Mouse (Mus musculus): ENCODE measurements at regions not wholly inside any gene's neighbourhood (a gene's known extent, or its start where the extent isn't known, plus 50 kb on each side); places are given as distances from the start of the nearest gene placed in this dataset.

GRCm38 (mm10) chr12:26067866-26068684 lies 347.0 kb downstream of the Rnf144a start:
- Histone ChIP-seq H3K79me3 (ENCODE audit: low read depth) (no peaks in the 10 kb centered on the region), H3K27me3 (ENCODE audit: control insufficient read depth, insufficient read depth, insufficient read length) (no peaks in the 10 kb centered on the region), H3K79me2 (ENCODE audit: control insufficient read depth, insufficient read depth) (no peaks in the 10 kb centered on the region), H3K4me3 (ENCODE audit: insufficient read depth, poor library complexity, severe bottlenecking) (no peak overlapping the region), H3K36me3 (ENCODE audit: control insufficient read depth, insufficient read depth) (no peaks in the 10 kb centered on the region), H3ac (ENCODE audit: control insufficient read depth, insufficient read length, low read depth) (no peak overlapping the region)
- TF ChIP-seq CTCF (IDR thresholded peaks at IDR 0.05; ENCODE audit: control insufficient read depth, insufficient read depth, insufficient read length) (no peak), MYOG (IDR thresholded peaks at IDR 0.05; ENCODE audit: control insufficient read depth, extremely low read depth, insufficient read length) (no peak), MAX (IDR thresholded peaks at IDR 0.05) (no peak), USF1 (IDR thresholded peaks at IDR 0.05; ENCODE audit: low read depth) (no peak), FOSL1 (IDR thresholded peaks at IDR 0.05; ENCODE audit: insufficient read depth, low read length, poor library complexity, severe bottlenecking) (no peak), MYOD1 (IDR thresholded peaks at IDR 0.05; ENCODE audit: control insufficient read depth, insufficient read length, low read depth) (no peak), CEBPB (IDR thresholded peaks at IDR 0.05; ENCODE audit: low read depth) (no peak)

GRCm38 (mm10) chr12:26060378-26060777 lies 354.7 kb downstream of the Rnf144a start:
- Histone ChIP-seq H3ac (ENCODE audit: control insufficient read depth, insufficient read length, low read depth) (no peak overlapping the region), H3K36me3 (ENCODE audit: control insufficient read depth, insufficient read depth) (no peaks in the 10 kb centered on the region), H3K27me3 (ENCODE audit: control insufficient read depth, insufficient read depth, insufficient read length) (no peaks in the 10 kb centered on the region), H3K79me3 (ENCODE audit: low read depth) (no peaks in the 10 kb centered on the region), H3K79me2 (ENCODE audit: control insufficient read depth, insufficient read depth) (no peaks in the 10 kb centered on the region), H3K4me3 (ENCODE audit: insufficient read depth, poor library complexity, severe bottlenecking) (no peak overlapping the region)
- TF ChIP-seq MAX (IDR thresholded peaks at IDR 0.05) (no peak), MYOD1 (IDR thresholded peaks at IDR 0.05; ENCODE audit: control insufficient read depth, insufficient read length, low read depth) (no peak), FOSL1 (IDR thresholded peaks at IDR 0.05; ENCODE audit: insufficient read depth, low read length, poor library complexity, severe bottlenecking) (no peak), CTCF (IDR thresholded peaks at IDR 0.05; ENCODE audit: control insufficient read depth, insufficient read depth, insufficient read length) (no peak)

GRCm38 (mm10) chr12:26059090-26059489 lies 356.0 kb downstream of the Rnf144a start:
- Histone ChIP-seq H3K4me3 (ENCODE audit: insufficient read depth, poor library complexity, severe bottlenecking) (no peak overlapping the region), H3K27me3 (ENCODE audit: control insufficient read depth, insufficient read depth, insufficient read length) (no peaks in the 10 kb centered on the region), H3K79me3 (ENCODE audit: low read depth) (no peaks in the 10 kb centered on the region), H3K79me2 (ENCODE audit: control insufficient read depth, insufficient read depth) (no peaks in the 10 kb centered on the region), H3ac (ENCODE audit: control insufficient read depth, insufficient read length, low read depth) (no peak overlapping the region), H3K36me3 (ENCODE audit: control insufficient read depth, insufficient read depth) (no peaks in the 10 kb centered on the region)
- no peak for TF ChIP-seq MAX (IDR thresholded peaks at IDR 0.05)
- no peak for TF ChIP-seq CTCF (IDR thresholded peaks at IDR 0.05; ENCODE audit: control insufficient read depth, insufficient read depth, insufficient read length)
- no peak for TF ChIP-seq MYOG (IDR thresholded peaks at IDR 0.05; ENCODE audit: control insufficient read depth, extremely low read depth, insufficient read length)

GRCm38 (mm10) chr12:26057491-26058054 lies 357.5 kb downstream of the Rnf144a start:
- no peaks in the 10 kb centered on the region for H3K27me3 ChIP-seq (ENCODE audit: control insufficient read depth, insufficient read depth, insufficient read length)
- TF ChIP-seq CTCF (IDR thresholded peaks at IDR 0.05; ENCODE audit: control insufficient read depth, insufficient read depth, insufficient read length): no peak
- no peak for TF ChIP-seq MYOD1 (IDR thresholded peaks at IDR 0.05; ENCODE audit: control insufficient read depth, insufficient read length, low read depth)
- TF ChIP-seq FOSL1 (IDR thresholded peaks at IDR 0.05; ENCODE audit: insufficient read depth, low read length, poor library complexity, severe bottlenecking): no peak
- TF ChIP-seq USF1 (IDR thresholded peaks at IDR 0.05; ENCODE audit: low read depth): no peak
- TF ChIP-seq MYOG (IDR thresholded peaks at IDR 0.05; ENCODE audit: control insufficient read depth, extremely low read depth, insufficient read length): no peak
- TF ChIP-seq MAX (IDR thresholded peaks at IDR 0.05): no peak
- H3ac ChIP-seq (ENCODE audit: control insufficient read depth, insufficient read length, low read depth): no peak overlapping the region
- no peak overlapping the region for H3K4me3 ChIP-seq (ENCODE audit: insufficient read depth, poor library complexity, severe bottlenecking)
- no peaks in the 10 kb centered on the region for H3K79me3 ChIP-seq (ENCODE audit: low read depth)
- no peaks in the 10 kb centered on the region for H3K79me2 ChIP-seq (ENCODE audit: control insufficient read depth, insufficient read depth)
- H3K36me3 ChIP-seq (ENCODE audit: control insufficient read depth, insufficient read depth): no peaks in the 10 kb centered on the region

DNA sequence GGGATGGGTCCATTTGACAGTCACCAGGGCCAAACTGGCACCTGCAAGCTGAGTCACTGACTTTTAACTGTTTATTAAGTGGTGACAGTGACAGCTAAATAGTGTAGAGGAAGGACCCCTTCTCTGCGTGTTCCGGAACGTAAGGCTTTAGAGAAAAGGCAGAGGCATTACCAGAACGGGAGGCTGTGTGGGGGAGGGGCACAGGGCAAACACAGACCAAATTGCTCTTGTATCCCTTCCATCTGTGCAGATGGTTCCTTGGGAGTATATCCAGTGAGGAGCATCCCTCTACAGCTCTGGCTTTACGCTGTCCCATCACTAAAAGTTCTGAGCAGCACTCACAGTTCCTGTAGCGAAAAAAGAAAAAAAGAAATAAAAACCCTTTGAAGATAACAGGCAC lies 368.1 kb downstream of the Rnf144a start:
- no peak overlapping the region for H3ac ChIP-seq (ENCODE audit: control insufficient read depth, insufficient read length, low read depth)
- H3K79me2 ChIP-seq (ENCODE audit: control insufficient read depth, insufficient read depth): no peaks in the 10 kb centered on the region
- TF ChIP-seq CTCF (IDR thresholded peaks at IDR 0.05; ENCODE audit: control insufficient read depth, insufficient read depth, insufficient read length) (no peak), CEBPB (IDR thresholded peaks at IDR 0.05; ENCODE audit: low read depth) (no peak), USF1 (IDR thresholded peaks at IDR 0.05; ENCODE audit: low read depth) (no peak), MYOG (IDR thresholded peaks at IDR 0.05; ENCODE audit: control insufficient read depth, extremely low read depth, insufficient read length) (no peak), FOSL1 (IDR thresholded peaks at IDR 0.05; ENCODE audit: insufficient read depth, low read length, poor library complexity, severe bottlenecking) (no peak), MYOD1 (IDR thresholded peaks at IDR 0.05; ENCODE audit: control insufficient read depth, insufficient read length, low read depth) (no peak), MAX (IDR thresholded peaks at IDR 0.05) (no peak)
- H3K27me3 ChIP-seq (ENCODE audit: control insufficient read depth, insufficient read depth, insufficient read length): no peaks in the 10 kb centered on the region
- no peak overlapping the region for H3K4me3 ChIP-seq (ENCODE audit: insufficient read depth, poor library complexity, severe bottlenecking)
- H3K36me3 ChIP-seq (ENCODE audit: control insufficient read depth, insufficient read depth): no peaks in the 10 kb centered on the region
- no peaks in the 10 kb centered on the region for H3K79me3 ChIP-seq (ENCODE audit: low read depth)

GRCm38 (mm10) chr12:26045321-26045720 lies 369.7 kb downstream of the Rnf144a start:
- H3K79me3 ChIP-seq (ENCODE audit: low read depth): no peaks in the 10 kb centered on the region
- TF ChIP-seq USF1 (IDR thresholded peaks at IDR 0.05; ENCODE audit: low read depth) (no peak), MYOG (IDR thresholded peaks at IDR 0.05; ENCODE audit: control insufficient read depth, extremely low read depth, insufficient read length) (no peak), MAX (IDR thresholded peaks at IDR 0.05) (no peak), FOSL1 (IDR thresholded peaks at IDR 0.05; ENCODE audit: insufficient read depth, low read length, poor library complexity, severe bottlenecking) (no peak), CTCF (IDR thresholded peaks at IDR 0.05; ENCODE audit: control insufficient read depth, insufficient read depth, insufficient read length) (no peak), CEBPB (IDR thresholded peaks at IDR 0.05; ENCODE audit: low read depth) (no peak), MYOD1 (IDR thresholded peaks at IDR 0.05; ENCODE audit: control insufficient read depth, insufficient read length, low read depth) (no peak)
- no peak overlapping the region for H3ac ChIP-seq (ENCODE audit: control insufficient read depth, insufficient read length, low read depth)
- H3K36me3 ChIP-seq (ENCODE audit: control insufficient read depth, insufficient read depth): no peaks in the 10 kb centered on the region
- no peaks in the 10 kb centered on the region for H3K27me3 ChIP-seq (ENCODE audit: control insufficient read depth, insufficient read depth, insufficient read length)
- H3K4me3 ChIP-seq (ENCODE audit: insufficient read depth, poor library complexity, severe bottlenecking): no peak overlapping the region
- no peaks in the 10 kb centered on the region for H3K79me2 ChIP-seq (ENCODE audit: control insufficient read depth, insufficient read depth)
